Mouse (Mus musculus): ENCODE measurements around the gene Arpc4. TPM values are rescaled to one million over a fixed set of nuclear protein-coding genes. Genes with fewer than 3 reads are reported as not detected.

Gene Arpc4
- total and polyA plus RNA-seq, 3 experiments, result 150 to 314 (median 202) TPM

DNA sequence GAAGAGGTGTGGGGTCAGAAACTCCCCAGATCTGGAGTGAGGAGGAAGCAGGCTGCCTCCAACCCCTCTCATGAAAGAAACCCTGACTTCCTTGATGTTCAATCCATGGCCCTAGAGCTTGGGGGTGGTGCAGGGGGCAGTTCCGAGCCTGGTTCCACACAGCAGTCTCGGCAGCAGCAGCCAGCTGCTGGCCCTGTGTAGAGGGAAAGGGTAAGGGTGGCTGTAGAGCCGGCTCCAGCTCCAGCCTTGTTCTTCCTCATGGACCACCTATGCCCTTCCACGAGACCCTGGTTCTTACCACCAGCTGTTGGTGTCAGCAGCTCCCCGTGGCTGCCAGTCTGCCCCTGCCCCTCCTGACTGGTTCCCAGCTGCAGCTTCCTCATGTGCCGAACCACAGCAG lies 43.7 kb upstream of the Arpc4 start:
- H3K9ac ChIP-seq (ENCODE audit: insufficient read depth, low read depth), result no peak overlapping the region
- dilution Hi-C loops (cut with MboI; ENCODE audit: extremely low pct_ligation_motif_present, extremely low pct_unique_long_range_greater_than_20kb, low sequenced_read_pairs) (no loop called here), in situ Hi-C loops (cut with MboI; ENCODE audit: low pct_ligation_motif_present, low pct_unique_long_range_greater_than_20kb, low sequenced_read_pairs) (no loop called here)
- H3K36me3 ChIP-seq (replicated peaks in 1 of 2; ENCODE audit: control insufficient read depth in 1 of 2, insufficient read depth in 1 of 2, low read length in 1 of 2), result peaks cover 47 to 62% of the 10 kb centered on the region in 2 experiments
- TF ChIP-seq RAD21 (IDR thresholded peaks at IDR 0.05; ENCODE audit: low read depth, low read length) (no peak), E2F4 (IDR thresholded peaks at IDR 0.05; ENCODE audit: insufficient replicate concordance, low read depth, low read length) (no peak), CHD1 (IDR thresholded peaks at IDR 0.05; ENCODE audit: low read depth, low read length) (no peak), USF1 (IDR thresholded peaks at IDR 0.05; ENCODE audit: low read depth, low read length) (no peak), HCFC1 (IDR thresholded peaks at IDR 0.05; ENCODE audit: low read depth, low read length) (no peak), MAZ (IDR thresholded peaks at IDR 0.05; ENCODE audit: low read depth, low read length) (no peak), MEF2A (IDR thresholded peaks at IDR 0.05; ENCODE audit: borderline replicate concordance, low read depth, low read length) (no peak), RCOR1 (conservative IDR thresholded peaks at IDR 0.05; ENCODE audit: low read depth, low read length) (no peak), MYC (IDR thresholded peaks at IDR 0.05; ENCODE audit: low read depth, low read length) (no peak), SMC3 (IDR thresholded peaks at IDR 0.05; ENCODE audit: low read depth, low read length) (no peak), KAT2A (IDR thresholded peaks at IDR 0.05; ENCODE audit: insufficient replicate concordance, low read length) (no peak), ZNF384 (IDR thresholded peaks at IDR 0.05; ENCODE audit: low read depth, low read length) (no peak), CHD2 (IDR thresholded peaks at IDR 0.05; ENCODE audit: low read length) (no peak), USF2 (conservative IDR thresholded peaks at IDR 0.05; ENCODE audit: low read depth, low read length) (no peak), CTCF (conservative IDR thresholded peaks at IDR 0.05 in 1 of 2, IDR thresholded peaks at IDR 0.05 in 1 of 2; ENCODE audit: low read depth in 2 of 2, low read length in 2 of 2) (no peak), BHLHE40 (IDR thresholded peaks at IDR 0.05; ENCODE audit: low read depth, low read length) (no peak)
- H3K27ac ChIP-seq (ENCODE audit: insufficient read depth, low read depth), result no peak overlapping the region
- no peaks in the 10 kb centered on the region for H3K27me3 ChIP-seq (replicated peaks)
- peaks cover 5 to 21% of the 10 kb centered on the region in 2 experiments; a peak in 3 of 4 replicates for H3K4me1 ChIP-seq (ENCODE audit: control insufficient read depth in 1 of 2, insufficient read depth in 2 of 2)
- no peak overlapping the region for H3K4me3 ChIP-seq (replicated peaks in 1 of 3; ENCODE audit: low read depth in 2 of 3, low read length in 2 of 3, poor library complexity in 1 of 3)
- H3K4me2 ChIP-seq (ENCODE audit: insufficient read depth, low read depth, poor library complexity, severe bottlenecking), result no peak overlapping the region
- no peaks in the 10 kb centered on the region for H3K9me3 ChIP-seq (replicated peaks; ENCODE audit: low read length)
- H3K79me2 ChIP-seq (replicated peaks; ENCODE audit: control insufficient read depth, extremely low read depth, insufficient read depth, poor library complexity, severe bottlenecking), result no peaks in the 10 kb centered on the region
- no peak for DNase-seq (ENCODE audit: extremely low read depth)

DNA sequence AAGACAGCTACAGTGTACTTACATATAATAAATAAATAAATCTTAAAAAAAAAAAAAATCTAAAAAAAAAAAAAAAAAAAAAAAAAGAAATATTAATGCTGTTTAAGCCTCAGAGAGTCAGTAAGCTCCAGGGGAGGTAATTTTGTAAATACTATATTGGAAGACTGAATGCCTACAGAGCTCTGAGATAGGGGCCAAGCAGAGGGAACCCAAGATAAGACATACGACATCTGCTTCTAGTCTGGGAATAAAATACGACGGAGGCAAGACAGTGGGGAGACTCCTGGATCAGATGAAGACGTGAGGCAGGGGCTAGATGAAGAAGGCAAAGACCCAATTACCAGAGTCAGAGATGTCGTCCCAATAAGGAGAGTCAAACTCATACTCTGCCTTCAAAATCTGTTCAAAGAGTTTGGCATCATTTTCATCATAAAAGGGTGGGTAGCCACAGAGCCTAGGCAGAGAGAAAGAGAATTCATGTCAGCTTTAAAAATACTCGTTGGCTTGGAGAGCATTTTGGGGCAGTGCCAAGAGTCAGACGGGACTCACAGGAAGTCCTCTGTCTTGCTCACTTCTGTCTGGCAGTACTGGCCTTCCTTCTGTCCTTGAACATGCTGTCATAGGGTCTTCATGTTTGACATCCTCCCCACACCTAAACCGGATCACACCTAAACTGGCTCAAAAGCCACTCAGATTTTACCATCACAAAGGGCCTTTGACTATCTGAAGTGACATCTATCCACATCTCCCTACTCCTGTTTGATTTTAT lies 40.9 kb upstream of the Arpc4 start:
- Histone ChIP-seq H3K9ac (ENCODE audit: insufficient read depth, low read depth) (no peak overlapping the region), H3K9me3 (replicated peaks; ENCODE audit: low read length) (no peaks in the 10 kb centered on the region), H3K4me3 (replicated peaks in 1 of 3; ENCODE audit: low read depth in 2 of 3, low read length in 2 of 3, poor library complexity in 1 of 3) (no peak overlapping the region), H3K4me1 (ENCODE audit: control insufficient read depth in 1 of 2, insufficient read depth in 2 of 2) (no peaks in the 10 kb centered on the region), H3K4me2 (ENCODE audit: insufficient read depth, low read depth, poor library complexity, severe bottlenecking) (no peak overlapping the region), H3K36me3 (replicated peaks in 1 of 2; ENCODE audit: control insufficient read depth in 1 of 2, insufficient read depth in 1 of 2, low read length in 1 of 2) (peaks cover 32 to 45% of the 10 kb centered on the region in 2 experiments), H3K79me2 (replicated peaks; ENCODE audit: control insufficient read depth, extremely low read depth, insufficient read depth, poor library complexity, severe bottlenecking) (no peaks in the 10 kb centered on the region), H3K27ac (ENCODE audit: insufficient read depth, low read depth) (no peak overlapping the region), H3K27me3 (replicated peaks) (no peaks in the 10 kb centered on the region)
- dilution Hi-C loops (cut with MboI; ENCODE audit: extremely low pct_ligation_motif_present, extremely low pct_unique_long_range_greater_than_20kb, low sequenced_read_pairs), result no loop called here
- in situ Hi-C loops (cut with MboI; ENCODE audit: low pct_ligation_motif_present, low pct_unique_long_range_greater_than_20kb, low sequenced_read_pairs), result no loop called here
- DNase-seq (ENCODE audit: extremely low read depth), result no peak
- no peak for TF ChIP-seq MEF2A (IDR thresholded peaks at IDR 0.05; ENCODE audit: borderline replicate concordance, low read depth, low read length)
